Mouse (Mus musculus): Measurements from ENCODE around the gene Snapc2.
A peak's percentile ranks its signal among the peaks of the same experiment; 100 is the strongest.

Gene Snapc2

GRCm38 (mm10) chr8:4269609-4270008 lies 16.7 kb downstream of the Snapc2 start:
- no peak for DNase-seq

- DNase-seq = peak; percentile 97 to 99
Observed at GRCm38 (mm10) chr8:4275275-4276110, 22.6 kb downstream of the Snapc2 start, which contains the start of gene Timm44. Gene Timm44, minus strand, starts transcription at chr8:4275913.

- DNase-seq = no peak
Observed at GRCm38 (mm10) chr8:4276111-4276465, 23.2 kb downstream of the Snapc2 start.

GRCm38 (mm10) chr8:4292738-4293137 lies 39.9 kb downstream of the Snapc2 start:
- DNase-seq = no peak

GRCm38 (mm10) chr8:4297822-4298221 lies 44.9 kb downstream of the Snapc2 start:
- DNase-seq = no peak

- no peak for DNase-seq
Observed at GRCm38 (mm10) chr8:4304124-4304547, 51.3 kb downstream of the Snapc2 start.
